Mouse (Mus musculus) kidney, adult 2 months (tissue): ENCODE data around the gene Gabrd.

Experiments
- CTCF ChIP-seq: fragments of 200-500 bp; conservative IDR thresholded peaks from 2 replicates; pipeline ENCODE4 v1.5.1; 2011; ENCODE audit warnings: low read depth, mild to moderate bottlenecking, control low read depth, low read length, moderate library complexity, mixed read lengths; ENCODE audit not compliant: insufficient read depth, insufficient read length
- POLR2A ChIP-seq: fragments of 200-500 bp; IDR thresholded peaks from one replicate; pipeline ENCODE4 v1.6.1; 2011; ENCODE audit warnings: low read depth, low read length, control low read depth

DNA sequence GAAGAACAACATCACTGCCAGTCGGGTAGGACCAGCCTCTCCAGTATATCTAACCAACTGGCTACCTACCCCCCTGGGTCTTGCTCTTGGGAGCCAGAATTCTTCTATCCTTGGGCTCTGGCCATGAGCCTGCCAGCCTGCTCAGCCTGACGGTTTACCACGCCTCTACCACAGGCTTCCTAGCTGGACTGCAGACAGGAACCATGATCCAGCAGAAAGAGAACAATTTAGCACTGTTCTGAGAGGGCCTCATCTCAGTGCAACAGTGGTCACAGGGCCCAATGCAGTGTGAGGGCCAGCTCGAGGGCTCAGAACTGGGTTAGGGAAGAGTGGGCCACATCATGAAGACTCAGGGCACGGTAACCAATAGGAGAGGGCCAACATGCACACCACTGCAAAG lies 26.1 kb upstream of the Gabrd start:
- TF ChIP-seq CTCF: no peak
- TF ChIP-seq POLR2A: no peak
